Mouse (Mus musculus) 416B (cell line): ENCODE measurements at regions not wholly inside any gene's neighbourhood (a gene's known extent, or its start where the extent isn't known, plus 50 kb on each side); places are given as distances from the start of the nearest gene placed in this dataset.

Source experiments
- DNase-seq: peaks from one replicate; pipeline ENCODE4 v3.0.0; 2011; ENCODE audit warnings: low read depth

DNA sequence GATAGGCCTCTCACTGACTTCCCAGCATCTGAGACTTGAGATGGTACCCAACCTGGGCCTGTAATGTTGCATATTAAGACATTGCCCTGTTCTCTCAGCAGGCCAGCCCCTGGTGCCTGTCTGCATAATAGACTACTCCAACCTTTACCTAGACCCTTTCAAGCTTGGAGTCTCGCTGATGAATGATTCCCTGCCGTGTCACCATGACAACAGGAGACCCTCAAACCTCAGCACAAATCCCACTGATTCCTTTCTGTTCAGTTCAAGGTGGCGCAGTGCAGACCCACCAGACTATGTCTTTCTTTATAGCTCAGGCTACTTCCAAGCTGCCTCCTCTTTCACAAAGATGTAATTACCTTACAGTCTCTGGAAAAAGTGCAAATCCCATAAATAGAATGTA lies 172.0 kb downstream of the Dcdc2c start:
- no peak for DNase-seq

GRCm38 (mm10) chr12:28377968-28378367 lies 174.2 kb downstream of the Dcdc2c start:
- no peak for DNase-seq

DNA sequence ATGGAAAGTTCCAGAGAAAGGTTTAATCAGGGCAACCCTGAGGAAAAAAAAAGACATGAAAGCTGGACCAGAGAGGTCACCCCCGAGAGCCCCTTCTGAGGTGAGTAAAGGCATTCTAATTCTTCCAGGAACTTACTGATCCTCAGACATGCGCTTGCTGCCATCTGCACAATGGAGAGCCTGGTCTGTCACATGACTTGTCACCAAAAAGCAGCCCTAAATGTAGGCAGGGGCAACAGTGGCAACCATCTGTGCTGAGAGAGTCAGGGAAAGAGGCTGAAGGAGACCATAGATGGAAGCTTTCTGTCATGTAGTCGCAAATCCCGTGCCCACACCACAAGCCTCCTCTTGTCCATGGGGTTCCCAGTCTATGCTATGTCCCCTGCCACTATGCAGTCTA lies 174.8 kb downstream of the Dcdc2c start:
- DNase-seq: no peak

DNA sequence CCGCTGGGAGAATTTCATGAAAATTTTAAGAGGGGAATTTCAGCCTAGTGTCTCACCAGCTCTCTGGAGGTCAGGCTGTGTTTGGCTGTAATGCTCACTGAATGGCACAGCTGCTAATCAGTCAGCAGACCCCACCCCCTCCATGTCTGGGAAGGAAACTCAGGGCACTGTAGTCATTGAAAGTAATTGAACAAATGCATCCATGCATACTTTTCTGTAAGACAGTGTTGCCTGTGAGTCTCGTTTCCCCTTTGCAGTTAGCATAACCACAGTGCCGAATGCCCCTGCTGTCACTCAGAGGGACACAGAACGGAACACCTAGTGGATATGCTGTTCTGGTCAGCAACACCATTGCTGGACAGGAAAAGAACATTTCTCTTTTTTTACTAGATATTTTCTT lies 175.4 kb downstream of the Dcdc2c start:
- DNase-seq: no peak

DNA sequence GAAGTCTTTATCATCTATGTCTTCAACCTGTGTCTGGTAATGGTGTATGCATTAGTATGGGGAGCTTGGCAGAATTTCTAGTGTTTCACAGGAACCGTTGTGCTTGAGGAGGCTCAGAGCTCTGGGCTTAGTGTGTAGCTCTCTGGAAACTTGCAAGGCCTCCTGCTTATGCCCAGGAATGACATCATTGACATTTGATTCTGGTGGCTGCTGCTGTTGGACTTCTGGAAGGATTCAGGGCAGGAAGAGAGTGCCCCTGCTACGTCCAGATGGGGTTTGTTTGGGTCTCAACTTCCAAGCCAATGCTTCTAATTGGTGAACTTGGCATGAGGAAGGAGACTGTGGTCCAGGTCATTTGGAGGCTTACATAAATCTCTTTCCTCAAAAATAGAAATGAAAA lies 186.9 kb downstream of the Dcdc2c start:
- no peak for DNase-seq

DNA sequence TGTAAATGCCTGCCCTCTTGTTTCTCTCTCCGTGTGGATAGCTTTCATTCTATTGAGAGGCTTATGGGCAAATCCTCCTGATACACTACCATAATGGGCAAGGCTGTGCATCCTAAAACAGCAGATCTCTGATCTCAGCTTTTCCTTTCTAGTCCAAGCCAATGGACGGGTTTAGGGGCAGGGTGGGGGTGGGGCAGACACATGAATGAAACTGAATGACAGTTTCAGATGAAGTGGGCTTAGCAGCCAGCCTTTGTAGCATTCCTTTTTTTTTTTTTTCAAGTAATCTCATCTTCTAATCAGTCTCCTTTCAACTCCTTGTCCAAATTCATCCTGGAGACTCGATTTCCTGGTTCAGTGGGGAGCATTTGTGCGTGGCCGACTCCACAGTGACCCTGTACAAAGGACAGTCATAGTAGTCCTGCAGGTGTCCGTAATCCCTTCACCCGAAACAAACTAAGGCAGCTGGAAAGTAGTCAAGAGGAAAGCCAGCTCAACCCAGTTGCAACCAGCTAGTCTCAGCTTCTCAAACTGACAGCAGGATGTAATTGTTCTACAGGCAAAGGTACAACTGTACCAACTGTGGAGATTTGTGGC lies 193.4 kb downstream of the Dcdc2c start:
- DNase-seq: no peak

GRCm38 (mm10) chr12:28357764-28358163 lies 194.4 kb downstream of the Dcdc2c start:
- DNase-seq: no peak

- no peak for DNase-seq
Measured at GRCm38 (mm10) chr12:28353140-28353539, 199.1 kb downstream of the Dcdc2c start.

DNA sequence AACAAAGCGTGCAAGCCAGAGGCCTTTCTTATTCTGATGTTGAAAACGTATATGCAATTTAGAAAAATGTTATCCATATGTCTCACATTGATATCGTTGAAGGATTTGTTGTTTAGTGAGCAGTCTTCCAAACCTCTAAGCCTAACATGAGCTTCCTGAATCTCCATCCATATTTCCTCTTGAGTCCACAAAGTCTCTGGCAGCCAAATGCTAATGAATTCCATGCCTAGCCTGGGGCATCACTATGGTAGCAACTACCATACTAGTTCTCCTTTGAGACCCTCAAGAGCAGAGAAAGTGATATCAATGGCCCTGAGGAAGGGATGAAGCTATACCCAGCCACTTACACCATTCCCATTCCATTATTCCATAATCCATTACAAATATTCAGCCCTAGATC lies 199.6 kb downstream of the Dcdc2c start:
- no peak for DNase-seq

DNA sequence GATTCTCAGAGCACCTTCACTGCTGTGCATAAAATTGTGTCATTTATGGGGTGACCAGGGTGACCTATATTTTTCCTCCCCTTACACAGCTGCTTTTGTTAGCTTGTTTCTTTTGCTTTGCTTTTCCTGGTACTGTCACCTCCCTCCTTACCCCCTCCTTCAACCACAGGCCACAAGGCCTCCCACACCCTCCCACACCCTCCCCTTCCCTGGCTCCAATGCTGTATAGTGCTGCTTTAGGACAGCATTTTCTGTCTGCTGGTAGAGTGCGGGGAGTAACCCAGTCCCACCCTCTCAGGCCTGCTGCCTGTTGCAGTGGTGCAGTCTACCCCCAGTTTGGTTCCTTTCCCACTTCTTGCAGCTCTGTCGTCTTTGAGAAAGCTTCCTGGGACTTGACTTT lies 209.5 kb downstream of the Dcdc2c start:
- DNase-seq: no peak

- DNase-seq: no peak
Measured at GRCm38 (mm10) chr12:28332591-28332990, 219.6 kb downstream of the Dcdc2c start.

GRCm38 (mm10) chr12:28331843-28332242 lies 220.4 kb downstream of the Dcdc2c start:
- DNase-seq: no peak

DNA sequence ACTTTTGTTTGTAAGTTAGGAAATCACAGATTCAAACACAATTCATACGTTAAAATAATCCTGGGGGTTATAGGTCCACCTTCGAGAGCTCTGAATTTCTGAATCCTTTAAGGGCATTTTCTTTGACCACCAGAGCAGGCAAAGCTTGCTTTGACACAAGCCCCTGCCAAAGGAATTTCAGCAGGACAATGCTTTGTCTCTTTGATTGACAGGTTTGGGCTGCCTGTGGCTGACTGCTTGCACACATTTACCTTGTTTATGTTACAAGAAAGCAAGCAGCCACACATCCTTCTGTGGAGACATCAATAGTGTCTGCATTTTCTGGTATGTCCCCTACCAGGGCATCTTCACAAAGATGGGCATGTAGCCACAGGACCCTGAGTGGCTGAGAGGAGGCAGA lies 228.5 kb downstream of the Dcdc2c start:
- no peak for DNase-seq

DNA sequence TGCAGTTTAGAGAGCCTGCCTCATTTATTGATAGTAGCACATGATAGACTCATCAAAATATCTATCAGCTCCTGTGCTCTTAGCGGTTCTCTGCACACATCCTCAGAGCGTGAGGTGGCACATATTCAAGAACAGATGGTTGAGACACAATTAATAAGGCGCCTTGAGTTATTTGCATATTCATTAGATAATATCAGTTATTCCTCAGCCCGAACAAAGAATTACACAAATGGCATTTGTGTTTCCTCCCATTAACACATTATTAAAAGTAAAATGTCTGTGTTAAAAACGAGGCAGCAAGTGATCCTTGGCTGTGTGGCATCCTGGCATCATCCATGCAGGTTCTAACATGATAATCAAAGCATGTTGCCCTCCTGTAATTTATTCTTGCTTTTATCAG lies 243.0 kb downstream of the Dcdc2c start:
- no peak for DNase-seq

DNA sequence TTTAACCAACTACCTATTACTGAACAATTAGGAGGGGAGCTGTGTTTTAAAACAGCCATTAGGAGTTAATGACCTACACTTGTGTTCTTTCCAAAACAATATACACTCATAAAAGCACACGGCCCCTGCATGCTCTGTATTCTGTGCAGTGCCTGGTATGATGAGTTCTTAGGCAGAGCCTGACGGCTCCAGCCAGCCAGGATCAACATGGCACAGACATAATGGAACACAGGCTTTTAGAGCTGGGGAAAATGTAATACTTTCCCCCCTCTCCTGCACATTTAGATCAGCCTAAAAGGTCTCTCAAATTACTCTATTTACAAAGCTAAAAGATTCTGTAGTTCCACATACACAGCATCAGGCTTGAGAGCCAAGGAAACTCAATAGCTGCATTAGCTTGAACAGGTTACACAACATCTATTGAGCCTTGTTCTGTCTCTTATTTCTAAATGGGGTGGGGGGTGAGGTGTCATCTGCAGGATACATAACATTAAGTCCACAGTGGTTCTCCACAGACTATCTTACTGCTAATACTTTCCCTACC lies 250.1 kb downstream of the Dcdc2c start:
- DNase-seq: no peak

DNA sequence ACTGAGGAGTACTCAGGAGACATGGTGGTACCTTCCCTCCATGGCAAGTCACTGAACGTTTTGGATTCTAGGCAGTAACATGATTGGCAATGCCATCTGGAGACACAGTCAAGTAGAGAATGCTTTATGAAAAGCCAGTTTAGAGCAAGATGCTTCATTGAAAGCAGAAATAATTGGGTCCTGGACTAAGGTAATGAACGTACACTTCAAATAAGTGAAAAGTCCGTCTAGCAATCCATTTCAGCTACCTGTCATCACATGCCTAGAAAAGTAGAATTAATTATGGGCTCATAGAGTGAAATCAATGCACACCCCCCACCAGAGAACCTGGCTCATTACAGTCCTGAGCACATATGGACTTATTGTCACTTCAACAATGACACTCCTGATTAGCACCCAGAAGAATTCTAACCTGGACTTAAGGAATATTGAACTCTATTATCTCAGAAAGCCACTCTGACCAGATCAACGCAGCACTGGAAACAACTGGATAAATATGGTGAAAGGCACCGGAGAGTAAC lies 263.8 kb downstream of the Dcdc2c start:
- DNase-seq: no peak

DNA sequence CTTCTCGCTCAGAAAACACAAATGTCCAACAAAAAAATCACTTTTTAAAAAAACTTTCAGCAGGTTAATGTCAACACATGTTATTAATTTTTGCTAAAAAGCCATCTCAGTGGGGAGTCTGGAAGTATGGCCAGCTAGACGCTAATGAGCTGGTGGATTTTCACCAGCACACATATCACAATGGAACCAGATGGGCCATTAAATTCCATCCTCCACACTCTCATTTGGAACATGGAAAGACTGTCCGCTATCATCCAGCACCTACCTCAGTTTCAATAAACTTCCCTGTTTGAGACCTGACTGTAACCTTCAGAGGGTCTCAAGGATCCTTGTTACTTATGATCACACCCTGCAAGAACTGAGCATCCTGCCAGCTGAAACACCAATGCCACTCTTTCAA lies 296.7 kb downstream of the Dcdc2c start:
- DNase-seq: no peak

- no peak for DNase-seq
Measured at GRCm38 (mm10) chr12:28250526-28250925, 301.7 kb downstream of the Dcdc2c start.

DNA sequence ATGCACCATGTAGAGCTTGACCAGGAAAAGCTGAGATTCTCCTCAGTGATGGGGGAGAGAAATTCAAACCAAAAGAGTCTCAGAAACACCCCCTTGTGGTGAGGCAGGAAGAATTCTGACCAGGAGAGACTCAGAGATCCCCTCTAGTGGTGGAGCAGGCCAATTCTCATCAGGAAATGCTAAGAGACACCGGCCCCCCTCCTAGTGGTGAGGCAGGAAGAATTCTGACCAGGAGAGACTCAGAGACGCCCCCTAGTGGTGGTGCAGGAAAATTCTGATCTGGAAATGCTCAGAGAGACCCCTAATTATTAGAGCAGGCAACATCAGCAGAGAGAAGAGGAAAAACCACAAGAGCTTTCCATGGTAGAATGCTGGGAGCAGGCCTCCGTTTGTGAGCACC lies 303.4 kb downstream of the Dcdc2c start:
- peak; percentile 52 for DNase-seq

DNA sequence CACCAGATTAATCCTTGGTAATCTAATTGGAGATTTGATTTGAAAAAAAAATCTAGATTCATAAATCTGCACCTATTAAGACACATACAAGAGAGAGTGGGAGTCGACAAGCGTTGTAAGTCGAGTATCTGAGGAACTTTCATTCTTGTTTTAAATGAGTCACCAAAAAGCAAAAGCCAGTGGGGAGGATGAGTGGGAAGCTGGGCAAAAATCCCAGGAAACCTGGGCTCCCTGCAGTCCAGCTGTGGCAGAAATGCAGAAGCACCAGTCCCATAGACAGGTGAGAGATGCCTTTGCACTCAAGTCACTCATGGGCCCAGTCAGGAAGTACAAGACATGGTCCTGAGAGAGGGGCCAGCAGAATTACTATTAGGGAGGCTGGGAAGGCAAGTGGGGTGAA lies 303.9 kb downstream of the Dcdc2c start:
- no peak for DNase-seq

DNA sequence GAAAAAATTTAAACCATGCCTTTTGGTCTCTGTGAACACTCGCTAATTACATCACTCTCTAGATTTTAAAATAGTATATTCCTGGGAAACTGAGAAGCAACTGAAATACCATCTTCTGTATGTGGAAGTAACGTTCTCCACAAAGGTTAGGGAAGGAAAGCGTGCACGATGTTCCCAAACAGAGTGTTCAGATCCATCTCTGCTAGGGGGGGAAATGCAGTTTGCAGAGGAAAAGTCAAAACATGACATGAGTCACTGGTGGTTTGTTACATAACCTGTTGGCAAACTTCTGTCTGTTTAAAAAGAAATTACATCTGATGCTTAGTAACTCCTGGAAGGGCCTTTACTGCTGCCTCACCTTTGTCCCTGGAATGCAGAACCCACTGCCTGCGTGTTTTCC lies 314.2 kb downstream of the Dcdc2c start:
- DNase-seq: peak; percentile 2

DNA sequence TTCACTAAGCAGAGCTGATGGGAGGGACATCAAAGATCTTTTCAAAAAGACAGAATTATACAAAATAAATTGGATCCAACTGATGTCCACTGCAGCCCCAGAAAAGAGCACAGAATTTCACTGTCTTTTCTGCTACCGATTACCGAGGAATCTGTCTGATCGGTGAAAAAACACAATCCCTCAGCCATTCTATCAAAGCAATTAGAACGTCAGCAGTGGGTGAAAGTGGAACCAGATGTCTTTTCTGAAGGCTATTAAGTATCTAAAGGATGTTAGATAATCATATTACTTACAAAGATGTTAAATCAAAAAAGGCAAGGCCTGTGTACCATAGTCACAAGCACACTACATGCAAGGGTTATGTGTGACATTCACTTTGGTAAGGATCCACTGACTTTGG lies 315.2 kb downstream of the Dcdc2c start:
- DNase-seq: no peak

- DNase-seq: no peak
Measured at GRCm38 (mm10) chr12:28202847-28203246, 349.4 kb downstream of the Dcdc2c start.

DNA sequence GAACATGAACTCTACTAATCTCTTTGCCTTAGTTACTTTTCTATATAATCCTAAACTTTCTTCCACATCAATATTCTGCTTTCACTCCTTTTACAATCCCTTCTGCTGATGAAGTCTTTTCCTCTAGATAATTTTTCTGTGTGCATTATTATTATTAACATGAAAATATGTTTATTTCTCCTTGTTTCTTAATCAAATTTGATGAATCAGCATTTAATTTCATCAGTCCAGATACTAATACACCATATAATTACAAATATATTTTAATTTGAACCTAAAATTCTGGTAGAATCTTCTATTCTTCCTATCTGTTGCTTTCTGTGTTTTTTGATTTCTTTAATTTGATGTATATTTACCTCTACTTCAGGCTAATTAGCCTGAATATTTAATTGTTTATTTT lies 365.5 kb downstream of the Dcdc2c start:
- DNase-seq: no peak
